Mouse (Mus musculus): ENCODE results near the gene Hoxb7.

GRCm38 (mm10) chr11:96267021-96267920, 19.2 kb upstream of the Hoxb7 start:
- TF ChIP-seq POLR2A (IDR thresholded peaks at IDR 0.05; ENCODE audit: low read depth, low read length) (no peak), CTCF (IDR thresholded peaks at IDR 0.05; ENCODE audit: borderline replicate concordance, insufficient read depth, low read length) (no peak)
